Mouse (Mus musculus) testis, adult 2 months (tissue): ENCODE results near the gene Ubl3. TPM values are rescaled to one million over a fixed set of nuclear protein-coding genes. Genes with fewer than 3 reads are reported as not detected.

Experiments
- H3K27ac ChIP-seq: fragments of 200-500 bp; 2 replicates; pipeline ENCODE4 v1.5.1; 2012; ENCODE audit warnings: low read depth, low read length; ENCODE audit not compliant: control insufficient read depth, insufficient read depth
- H3K27me3 ChIP-seq: fragments of 200-500 bp; 2 replicates; pipeline ENCODE4 v1.6.1; 2012; ENCODE audit warnings: mild to moderate bottlenecking, low read length, moderate library complexity; ENCODE audit not compliant: control insufficient read depth, insufficient read depth
- H3K36me3 ChIP-seq: fragments of 200-500 bp; 2 replicates; pipeline ENCODE4 v1.6.1; 2012; ENCODE audit warnings: mild to moderate bottlenecking, low read length; ENCODE audit not compliant: control insufficient read depth, insufficient read depth
- H3K4me1 ChIP-seq: fragments of 200-500 bp; 2 replicates; pipeline ENCODE4 v1.6.1; 2012; ENCODE audit warnings: low read length; ENCODE audit not compliant: control insufficient read depth, insufficient read depth
- H3K4me3 ChIP-seq: fragments of 200-500 bp; 2 replicates; pipeline ENCODE4 v1.5.1; 2012; ENCODE audit warnings: low read depth, mild to moderate bottlenecking, low read length, moderate library complexity, mixed read lengths; ENCODE audit not compliant: control insufficient read depth
- CTCF ChIP-seq: fragments of 200-500 bp; IDR thresholded peaks from 2 replicates; pipeline ENCODE4 v1.5.1; 2012; ENCODE audit warnings: low read depth, mild to moderate bottlenecking, inconsistent platforms, low read length, moderate library complexity; ENCODE audit not compliant: control insufficient read depth, insufficient read depth, insufficient replicate concordance
- POLR2A ChIP-seq: fragments of 200-500 bp; IDR thresholded peaks from 2 replicates; pipeline ENCODE4 v1.6.1; 2012; ENCODE audit warnings: low read depth, mild to moderate bottlenecking, inconsistent platforms, low read length, moderate library complexity; ENCODE audit not compliant: control insufficient read depth
- polyA plus RNA-seq: library from polyadenylated mRNA; depleted of rRNA; stranded (reverse); fragments of >200 nt; gene quantifications from 2 replicates; pipeline ENCODE4 v1.2.3, GENCODE M21; 2012

The Ubl3 gene
- polyA plus RNA-seq, 1 experiment = 176 TPM

GRCm38 (mm10) chr5:148502237-148502636 is 50.4 kb downstream of the Ubl3 start:
- Histone ChIP-seq H3K4me3 (no peak overlapping the region), H3K27me3 (no peaks in the 10 kb centered on the region), H3K36me3 (no peaks in the 10 kb centered on the region; the same call in 1 of the 2 replicates), H3K4me1 (no peaks in the 10 kb centered on the region), H3K27ac (no peak overlapping the region)
- TF ChIP-seq CTCF (no peak), POLR2A (no peak)

- H3K4me3 ChIP-seq = no peak overlapping the region; the same call in none of the 2 replicates
These were observed 51.2 kb downstream of the Ubl3 start for GRCm38 (mm10) chr5:148501228-148501957.

GRCm38 (mm10) chr5:148500516-148500915 is 52.1 kb downstream of the Ubl3 start:
- H3K4me1 ChIP-seq = no peaks in the 10 kb centered on the region
- H3K27me3 ChIP-seq = no peaks in the 10 kb centered on the region
- H3K36me3 ChIP-seq = no peaks in the 10 kb centered on the region
- no peak overlapping the region for H3K27ac ChIP-seq
- TF ChIP-seq CTCF = no peak
- TF ChIP-seq POLR2A = no peak
- no peak overlapping the region for H3K4me3 ChIP-seq

More at GRCm38 (mm10) chr5:148501228-148501957, 51.2 kb downstream of the Ubl3 start:
- Histone ChIP-seq H3K4me1 (no peaks in the 10 kb centered on the region), H3K27ac (no peak overlapping the region), H3K36me3 (no peaks in the 10 kb centered on the region; the same call in 1 of the 2 replicates), H3K27me3 (no peaks in the 10 kb centered on the region)
- TF ChIP-seq CTCF (no peak), POLR2A (no peak)

GRCm38 (mm10) chr5:148499616-148500015 is 53.0 kb downstream of the Ubl3 start:
- no peaks in the 10 kb centered on the region for H3K36me3 ChIP-seq
- no peaks in the 10 kb centered on the region for H3K27me3 ChIP-seq
- no peak overlapping the region for H3K4me3 ChIP-seq
- peaks cover 3% of the 10 kb centered on the region for H3K4me1 ChIP-seq
- no peak overlapping the region for H3K27ac ChIP-seq
- TF ChIP-seq CTCF = no peak
- no peak for TF ChIP-seq POLR2A

GRCm38 (mm10) chr5:148495991-148496390 is 56.6 kb downstream of the Ubl3 start:
- Histone ChIP-seq H3K4me1 (peaks cover 8% of the 10 kb centered on the region), H3K36me3 (no peaks in the 10 kb centered on the region), H3K27ac (no peak overlapping the region), H3K27me3 (no peaks in the 10 kb centered on the region), H3K4me3 (no peak overlapping the region)
- TF ChIP-seq CTCF (no peak), POLR2A (no peak)

GRCm38 (mm10) chr5:148495173-148495572 is 57.4 kb downstream of the Ubl3 start:
- TF ChIP-seq POLR2A (no peak), CTCF (no peak)
- Histone ChIP-seq H3K27me3 (no peaks in the 10 kb centered on the region), H3K4me1 (peaks cover 10% of the 10 kb centered on the region), H3K27ac (no peak overlapping the region), H3K4me3 (no peak overlapping the region), H3K36me3 (no peaks in the 10 kb centered on the region)

- H3K4me1 ChIP-seq = peaks cover 10% of the 10 kb centered on the region
- TF ChIP-seq POLR2A (no peak), CTCF (no peak)
- no peaks in the 10 kb centered on the region for H3K36me3 ChIP-seq
- no peak overlapping the region for H3K4me3 ChIP-seq
- no peaks in the 10 kb centered on the region for H3K27me3 ChIP-seq
- no peak overlapping the region for H3K27ac ChIP-seq
These were observed 58.3 kb downstream of the Ubl3 start for GRCm38 (mm10) chr5:148494249-148494648.

- TF ChIP-seq CTCF (no peak), POLR2A (no peak)
- Histone ChIP-seq H3K36me3 (no peaks in the 10 kb centered on the region), H3K4me3 (no peak overlapping the region), H3K27me3 (no peaks in the 10 kb centered on the region), H3K27ac (no peak overlapping the region), H3K4me1 (peaks cover 10% of the 10 kb centered on the region)
These were observed 59.6 kb downstream of the Ubl3 start for GRCm38 (mm10) chr5:148493025-148493424.
